Mouse (Mus musculus): Measurements from ENCODE around the gene Smarca4.
"Not testable (repeated sequence)": the region's sequence is repeated elsewhere in the genome, so short reads cannot be mapped to it uniquely, and the experiment has no call there.

Gene Smarca4

GRCm38 (mm10) chr9:21615617-21616231 lies at the start of gene Smarca4:
TSS of gene Smarca4 (plus strand) at chr9:21616169.
- DNase-seq, result peak; percentile 99

GRCm38 (mm10) chr9:21566538-21566937 lies 49.4 kb upstream of the Smarca4 start:
- no peak for DNase-seq

- peak in 1 of 2 experiments; percentile 4 for DNase-seq
Observed at GRCm38 (mm10) chr9:21567051-21567450, 48.9 kb upstream of the Smarca4 start.

- DNase-seq, result peak in 1 of 2 experiments; percentile 30
Observed at GRCm38 (mm10) chr9:21568657-21569255, 47.2 kb upstream of the Smarca4 start.

GRCm38 (mm10) chr9:21574012-21574801 lies 41.8 kb upstream of the Smarca4 start:
- DNase-seq, result peak in 1 of 2 experiments; percentile 13

- DNase-seq, result no peak
Observed at GRCm38 (mm10) chr9:21575253-21575652, 40.7 kb upstream of the Smarca4 start.

GRCm38 (mm10) chr9:21576286-21576685 lies 39.7 kb upstream of the Smarca4 start:
- DNase-seq, result no peak

- no peak for DNase-seq
Observed at GRCm38 (mm10) chr9:21578226-21578625, 37.7 kb upstream of the Smarca4 start.

GRCm38 (mm10) chr9:21585401-21585800 lies 30.6 kb upstream of the Smarca4 start:
- no peak for DNase-seq

GRCm38 (mm10) chr9:21587678-21588349 lies 28.2 kb upstream of the Smarca4 start:
- no peak for DNase-seq

GRCm38 (mm10) chr9:21588350-21588749 lies 27.6 kb upstream of the Smarca4 start:
- peak in 1 of 2 experiments; percentile 57 for DNase-seq

GRCm38 (mm10) chr9:21589538-21589937 lies 26.4 kb upstream of the Smarca4 start:
- no peak for DNase-seq

GRCm38 (mm10) chr9:21591127-21591830 lies 24.7 kb upstream of the Smarca4 start:
- DNase-seq, result no peak

GRCm38 (mm10) chr9:21591831-21592702 lies 23.9 kb upstream of the Smarca4 start:
- no peak for DNase-seq

- peak; percentile 92 to 94 for DNase-seq
Observed at GRCm38 (mm10) chr9:21592703-21593121, 23.3 kb upstream of the Smarca4 start, which contains the start of the genes Timm29 and Yipf2. TSS of gene Timm29 (plus strand) at chr9:21592722. TSS of gene Yipf2 (minus strand) at chr9:21592828.

- DNase-seq, result peak; percentile 50 to 78
Observed at GRCm38 (mm10) chr9:21593122-21593721, 22.7 kb upstream of the Smarca4 start.

GRCm38 (mm10) chr9:21594350-21594749 lies 21.6 kb upstream of the Smarca4 start:
- not testable (repeated sequence) for DNase-seq

- no peak for DNase-seq
Observed at GRCm38 (mm10) chr9:21594838-21595237, 21.1 kb upstream of the Smarca4 start.

- DNase-seq, result no peak
Observed at GRCm38 (mm10) chr9:21598198-21598597, 17.8 kb upstream of the Smarca4 start.

- no peak for DNase-seq
Observed at GRCm38 (mm10) chr9:21600186-21600585, 15.8 kb upstream of the Smarca4 start.

GRCm38 (mm10) chr9:21601073-21601472 lies 14.9 kb upstream of the Smarca4 start:
- DNase-seq, result no peak

Measured in kidney, postnatal 25 days (tissue).